Mouse (Mus musculus): Measurements from ENCODE around the gene Ndufb7. TPM values are rescaled to one million over a fixed set of nuclear protein-coding genes. Genes with fewer than 3 reads are reported as not detected.
A peak's percentile ranks its signal among the peaks of the same experiment; 100 is the strongest.

Ndufb7 gene
- polyA plus RNA-seq, 1 experiment from 2014 or later: 412 TPM

DNA sequence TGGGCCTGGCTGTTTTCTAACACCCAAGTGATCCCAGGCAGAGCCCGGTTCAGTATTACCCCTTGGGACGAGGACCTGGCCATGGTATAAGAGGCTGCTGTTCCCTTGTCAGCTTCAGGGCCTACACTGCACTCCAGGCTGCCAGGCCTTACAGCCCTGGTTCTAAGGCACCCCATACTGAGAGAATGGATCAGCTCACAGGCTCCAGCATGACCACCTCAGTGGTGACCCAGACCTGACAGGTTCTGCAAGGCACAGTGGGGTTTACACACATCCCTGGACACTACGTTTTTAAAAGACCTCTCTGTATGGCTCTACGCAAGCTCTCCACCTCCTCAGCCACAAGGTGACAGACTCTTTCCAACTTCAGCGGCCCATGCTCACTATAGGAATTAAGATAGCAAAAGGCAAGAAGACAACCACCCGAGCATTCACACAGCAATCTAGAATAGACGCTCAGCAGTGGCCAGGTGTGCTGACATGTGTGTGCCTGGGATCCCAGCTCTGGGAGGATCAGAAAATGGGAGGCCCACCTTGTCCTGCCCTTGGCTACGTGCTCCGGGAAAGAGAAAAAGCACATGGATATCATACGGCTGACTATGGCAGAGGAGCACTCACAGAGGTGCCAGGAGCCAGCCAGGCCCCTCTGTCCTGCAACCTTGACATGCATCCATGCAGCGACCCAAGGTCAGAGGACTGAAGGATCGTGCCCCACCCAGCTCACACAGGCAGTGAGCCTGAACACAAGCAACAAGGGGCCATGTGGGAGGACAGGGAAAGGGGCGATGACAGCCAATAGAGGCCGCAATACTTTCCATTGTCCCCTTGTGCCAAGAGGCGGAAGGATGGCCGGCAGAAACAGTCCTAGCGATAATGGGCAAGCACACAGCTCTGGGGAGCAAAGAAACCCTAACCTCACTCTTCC, 11.9 kb downstream of the Ndufb7 start:
- WGBS: 76% methylated on average over 17 of the region's 17 CpGs
- Histone ChIP-seq H3K4me1 (peaks cover 52% of the 10 kb centered on the region), H3K27me3 (no peaks in the 10 kb centered on the region), H3K36me3 (ENCODE audit: poor library complexity, severe bottlenecking) (peaks cover 18% of the 10 kb centered on the region), H3K9ac (no peak overlapping the region; the same call in 1 of the 2 replicates), H3K4me2 (no peak overlapping the region), H3K9me3 (replicated peaks) (no peaks in the 10 kb centered on the region), H3K4me3 (no peak overlapping the region), H3K27ac (no peak overlapping the region)
- ATAC-seq: no peak

DNA sequence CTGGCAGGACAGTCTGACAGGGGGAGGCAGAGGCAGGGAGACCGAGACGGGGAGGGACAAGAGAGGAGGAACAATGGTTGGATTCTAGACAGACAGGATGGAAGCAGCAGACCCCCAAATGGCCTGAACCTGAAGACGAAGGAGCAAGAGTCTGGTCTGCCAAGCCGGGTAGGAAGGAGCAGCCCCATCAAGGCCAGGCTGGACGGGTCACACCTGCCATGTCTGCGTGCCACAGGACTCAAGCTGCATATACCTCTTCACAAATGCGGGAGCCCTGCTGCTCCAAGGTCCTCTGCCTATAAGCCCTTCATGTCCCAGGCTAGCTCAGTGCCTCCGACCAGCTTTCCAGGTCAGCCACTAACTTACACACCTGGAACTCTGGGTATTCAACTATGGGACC, 13.2 kb downstream of the Ndufb7 start:
- Histone ChIP-seq H3K4me2 (no peak overlapping the region), H3K4me3 (no peak overlapping the region), H3K9me3 (replicated peaks) (no peaks in the 10 kb centered on the region), H3K4me1 (peaks cover 52% of the 10 kb centered on the region), H3K36me3 (ENCODE audit: poor library complexity, severe bottlenecking) (peaks cover 21% of the 10 kb centered on the region), H3K9ac (peak overlapping the region; percentile 38; the same call in 1 of the 2 replicates), H3K27ac (no peak overlapping the region; the same call in 1 of the 2 replicates), H3K27me3 (no peaks in the 10 kb centered on the region)
- 90% methylated on average over 8 of the region's 8 CpGs for WGBS
- no peak for ATAC-seq

DNA sequence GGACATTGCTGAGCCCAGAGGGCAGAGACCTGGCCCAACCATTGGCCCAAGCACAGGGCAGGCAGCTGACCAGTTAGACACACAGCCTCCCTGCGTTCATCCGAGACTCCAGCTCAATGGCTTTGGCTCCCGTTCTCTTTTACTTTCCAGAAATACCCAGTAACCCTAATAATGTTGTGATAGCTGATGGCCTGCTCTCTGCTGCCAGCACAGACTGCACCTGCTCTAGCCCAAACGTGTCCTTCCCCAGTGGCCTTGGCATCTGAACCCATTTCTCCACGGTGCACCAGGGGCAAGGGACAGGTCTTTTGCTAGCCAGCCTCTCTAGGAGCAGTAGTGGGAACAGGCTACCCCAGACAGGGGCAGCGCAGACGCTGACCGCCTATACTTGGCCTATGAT, 14.4 kb downstream of the Ndufb7 start:
- no peak overlapping the region for H3K9ac ChIP-seq
- no peaks in the 10 kb centered on the region for H3K9me3 ChIP-seq (replicated peaks)
- no peaks in the 10 kb centered on the region for H3K27me3 ChIP-seq
- H3K4me1 ChIP-seq: peaks cover 45% of the 10 kb centered on the region
- no peak overlapping the region for H3K4me2 ChIP-seq
- no peak overlapping the region for H3K4me3 ChIP-seq
- H3K27ac ChIP-seq: no peak overlapping the region
- WGBS: 95% methylated on average over 8 of the region's 8 CpGs
- peaks cover 26% of the 10 kb centered on the region for H3K36me3 ChIP-seq (ENCODE audit: poor library complexity, severe bottlenecking)
- no peak for ATAC-seq

DNA sequence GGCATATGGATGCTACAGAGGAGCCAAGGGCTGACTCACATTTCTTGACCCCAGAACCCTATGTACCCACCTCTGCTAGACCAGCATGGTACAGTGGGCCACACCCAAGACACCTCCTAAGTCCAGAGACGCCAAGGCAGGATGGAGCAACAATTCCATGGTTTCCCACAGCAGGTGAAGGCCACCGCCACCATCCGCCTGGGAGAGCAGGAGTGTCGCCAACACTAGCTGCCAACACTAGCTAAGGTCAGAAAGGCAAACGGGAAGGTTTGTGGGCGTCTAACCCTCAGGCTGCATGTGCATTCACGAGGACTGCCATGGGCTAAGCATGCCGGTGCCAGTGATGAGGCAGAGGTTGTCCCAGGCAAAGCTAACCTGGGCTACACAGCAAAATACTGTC, 15.8 kb downstream of the Ndufb7 start:
- peaks cover 34% of the 10 kb centered on the region for H3K36me3 ChIP-seq (ENCODE audit: poor library complexity, severe bottlenecking)
- no peak overlapping the region for H3K9ac ChIP-seq
- H3K9me3 ChIP-seq (replicated peaks): no peaks in the 10 kb centered on the region
- H3K4me1 ChIP-seq: peaks cover 38% of the 10 kb centered on the region
- H3K27ac ChIP-seq: no peak overlapping the region
- H3K4me3 ChIP-seq: no peak overlapping the region
- no peak overlapping the region for H3K4me2 ChIP-seq
- no peaks in the 10 kb centered on the region for H3K27me3 ChIP-seq
- no peak for ATAC-seq
- 90% methylated on average over 8 of the region's 8 CpGs for WGBS

DNA sequence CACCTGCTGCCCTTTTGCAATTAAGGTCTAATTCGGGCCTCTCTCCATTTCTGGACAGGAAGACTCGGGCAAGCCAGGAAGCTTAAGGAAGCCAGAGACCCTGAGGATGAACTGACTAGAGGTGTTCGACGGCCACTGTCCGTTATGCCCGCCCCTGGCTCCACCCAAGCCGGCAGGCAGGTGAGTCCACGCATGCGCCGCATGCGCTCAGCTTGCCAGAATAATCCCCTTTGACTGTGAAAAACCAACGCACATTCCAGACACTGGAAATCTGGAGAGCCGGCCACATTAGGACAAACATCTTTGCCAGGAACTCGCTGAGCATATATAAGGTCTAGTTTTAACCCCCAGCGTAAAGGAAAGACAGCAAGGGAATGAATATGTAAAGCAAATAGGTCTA, 16.8 kb downstream of the Ndufb7 start:
- H3K27ac ChIP-seq: no peak overlapping the region
- H3K27me3 ChIP-seq: no peaks in the 10 kb centered on the region
- no peak overlapping the region for H3K9ac ChIP-seq
- peaks cover 40% of the 10 kb centered on the region for H3K4me1 ChIP-seq
- peaks cover 40% of the 10 kb centered on the region for H3K36me3 ChIP-seq (ENCODE audit: poor library complexity, severe bottlenecking)
- no peak for ATAC-seq
- H3K4me2 ChIP-seq: no peak overlapping the region
- no peak overlapping the region for H3K4me3 ChIP-seq
- 88% methylated on average over 15 of the region's 15 CpGs for WGBS
- no peaks in the 10 kb centered on the region for H3K9me3 ChIP-seq (replicated peaks)

DNA sequence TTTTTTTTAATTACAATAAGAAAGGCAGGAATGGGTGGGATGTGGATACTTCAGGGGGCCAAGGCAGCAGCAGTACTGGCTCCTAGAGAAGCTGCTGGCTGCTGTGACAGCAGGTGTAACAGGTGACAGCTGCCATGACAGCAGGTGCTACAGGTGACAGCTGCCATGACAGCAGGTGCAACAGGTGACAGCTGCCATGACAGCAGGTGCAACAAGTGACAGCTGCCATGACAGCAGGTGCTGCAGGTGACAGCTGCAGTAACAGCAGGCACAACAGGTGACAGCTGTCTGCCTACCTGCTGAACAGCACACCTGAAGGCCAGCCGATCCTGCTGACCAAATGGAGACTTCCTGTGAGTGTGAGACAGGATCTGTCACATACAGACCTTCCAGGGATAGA, 18.3 kb downstream of the Ndufb7 start:
- H3K4me3 ChIP-seq: no peak overlapping the region
- no peak overlapping the region for H3K4me2 ChIP-seq
- no peak for ATAC-seq
- H3K36me3 ChIP-seq (ENCODE audit: poor library complexity, severe bottlenecking): peaks cover 42% of the 10 kb centered on the region
- WGBS: 94% methylated on average over 1 of the region's 1 CpGs
- no peak overlapping the region for H3K27ac ChIP-seq
- no peak overlapping the region for H3K9ac ChIP-seq
- peaks cover 30% of the 10 kb centered on the region for H3K4me1 ChIP-seq
- no peaks in the 10 kb centered on the region for H3K9me3 ChIP-seq (replicated peaks)
- no peaks in the 10 kb centered on the region for H3K27me3 ChIP-seq

DNA sequence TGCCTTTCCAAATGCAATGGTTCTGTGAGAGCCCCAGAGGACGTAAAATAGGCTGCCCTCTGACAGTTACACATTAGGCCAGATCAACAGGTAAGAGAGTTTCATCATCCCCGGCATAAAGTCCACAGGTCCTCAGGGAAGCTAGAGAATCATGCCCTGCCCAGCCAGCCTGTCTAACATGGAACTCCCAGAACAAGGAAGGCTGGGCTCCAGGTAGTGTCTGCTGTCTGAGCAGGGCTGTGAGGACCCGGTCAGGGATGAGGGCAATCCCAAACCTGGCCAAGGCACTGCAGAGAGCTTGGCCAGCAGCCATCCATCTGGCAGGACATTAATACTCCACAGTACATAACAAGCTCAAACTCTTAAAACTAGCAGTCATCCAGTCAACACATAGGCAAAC, 18.9 kb downstream of the Ndufb7 start:
- H3K4me1 ChIP-seq: peaks cover 33% of the 10 kb centered on the region
- WGBS: 80% methylated on average over 3 of the region's 3 CpGs
- H3K4me3 ChIP-seq: no peak overlapping the region
- ATAC-seq: no peak
- no peak overlapping the region for H3K4me2 ChIP-seq
- H3K27me3 ChIP-seq: no peaks in the 10 kb centered on the region
- no peak overlapping the region for H3K9ac ChIP-seq
- H3K9me3 ChIP-seq (replicated peaks): no peaks in the 10 kb centered on the region
- peaks cover 42% of the 10 kb centered on the region for H3K36me3 ChIP-seq (ENCODE audit: poor library complexity, severe bottlenecking)
- no peak overlapping the region for H3K27ac ChIP-seq

DNA sequence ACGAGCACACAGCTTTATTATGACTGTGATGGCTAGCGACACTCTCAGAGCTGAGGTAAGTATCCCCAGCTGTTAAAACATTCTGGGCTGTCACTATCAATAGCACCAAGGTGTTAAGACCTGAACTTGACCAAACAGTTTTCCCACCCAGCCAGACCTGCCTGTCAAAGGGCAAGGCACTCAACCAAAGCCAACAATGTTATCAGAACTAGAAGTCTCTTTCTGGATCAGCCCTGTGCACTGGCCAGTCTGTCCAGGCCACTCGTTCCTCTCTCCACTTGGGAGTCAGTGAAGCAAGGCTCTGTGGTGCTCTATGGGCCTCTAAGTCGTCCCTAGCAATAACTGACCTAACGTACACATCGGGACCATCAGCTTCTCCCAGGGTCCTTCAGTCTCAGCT, 21.2 kb downstream of the Ndufb7 start:
- no peak overlapping the region for H3K27ac ChIP-seq
- no peak for ATAC-seq
- H3K9ac ChIP-seq: no peak overlapping the region
- no peak overlapping the region for H3K4me3 ChIP-seq
- no peak overlapping the region for H3K4me2 ChIP-seq
- no peaks in the 10 kb centered on the region for H3K27me3 ChIP-seq
- no peaks in the 10 kb centered on the region for H3K9me3 ChIP-seq (replicated peaks)
- WGBS: 94% methylated on average over 6 of the region's 6 CpGs
- H3K4me1 ChIP-seq: peaks cover 47% of the 10 kb centered on the region
- peaks cover 49% of the 10 kb centered on the region for H3K36me3 ChIP-seq (ENCODE audit: poor library complexity, severe bottlenecking)

DNA sequence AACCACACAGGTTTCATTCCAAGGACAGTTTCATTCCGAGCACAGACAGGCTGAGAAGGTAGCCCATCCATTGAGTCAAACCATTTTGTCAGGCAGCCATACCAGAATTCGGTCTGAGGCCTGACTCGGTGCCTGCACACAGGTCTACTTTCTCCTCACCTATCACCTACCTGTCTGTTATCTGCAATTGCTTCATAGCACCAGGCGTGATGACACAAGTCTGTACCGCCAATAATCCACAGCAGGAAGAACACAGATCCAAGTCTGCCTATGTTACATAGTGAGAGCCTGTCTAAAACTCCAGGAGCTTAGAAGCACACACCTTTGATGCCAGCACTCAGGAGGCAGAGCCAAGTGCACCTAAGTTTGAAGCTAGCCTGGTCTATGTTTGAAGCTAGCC, 22.4 kb downstream of the Ndufb7 start:
- Histone ChIP-seq H3K4me2 (no peak overlapping the region), H3K36me3 (ENCODE audit: poor library complexity, severe bottlenecking) (peaks cover 44% of the 10 kb centered on the region), H3K27ac (no peak overlapping the region), H3K9me3 (replicated peaks) (no peaks in the 10 kb centered on the region), H3K9ac (no peak overlapping the region), H3K27me3 (no peaks in the 10 kb centered on the region), H3K4me1 (peaks cover 56% of the 10 kb centered on the region), H3K4me3 (no peak overlapping the region)
- 95% methylated on average over 5 of the region's 5 CpGs for WGBS
- ATAC-seq: no peak

DNA sequence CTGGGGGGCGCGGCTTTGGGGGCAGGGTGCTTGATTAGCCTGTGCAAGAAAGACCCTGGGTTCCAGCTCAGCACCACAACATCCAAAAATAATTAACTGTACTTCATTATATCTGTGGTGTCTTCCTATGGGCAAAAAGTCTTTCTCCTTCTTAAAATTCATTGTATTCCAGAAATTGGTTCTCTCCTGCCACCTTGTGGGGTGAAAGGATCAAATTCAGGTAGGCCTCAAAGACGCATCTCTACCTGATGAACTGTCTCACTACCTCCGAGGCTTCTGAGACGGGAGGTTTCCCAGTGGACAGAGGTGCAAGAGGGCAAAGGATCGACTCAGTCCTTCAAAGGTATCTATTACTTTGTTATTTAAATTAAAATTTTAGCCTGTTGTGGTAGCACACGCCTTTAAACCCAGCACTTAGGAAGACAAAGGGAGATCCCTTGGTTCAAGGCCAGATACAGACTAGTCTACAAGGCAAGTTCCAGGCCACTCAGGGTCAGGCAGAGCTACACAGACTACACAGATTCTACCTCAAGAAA, 24.1 kb downstream of the Ndufb7 start:
- Histone ChIP-seq H3K9me3 (replicated peaks) (no peaks in the 10 kb centered on the region), H3K36me3 (ENCODE audit: poor library complexity, severe bottlenecking) (peaks cover 30% of the 10 kb centered on the region), H3K4me2 (peak overlapping the region; percentile 14; the same call in 1 of the 2 replicates), H3K27ac (no peak overlapping the region), H3K9ac (no peak overlapping the region; the same call in 1 of the 2 replicates), H3K4me1 (peaks cover 56% of the 10 kb centered on the region), H3K27me3 (no peaks in the 10 kb centered on the region), H3K4me3 (no peak overlapping the region)
- no peak for ATAC-seq
- 84% methylated on average over 7 of the region's 7 CpGs for WGBS

DNA sequence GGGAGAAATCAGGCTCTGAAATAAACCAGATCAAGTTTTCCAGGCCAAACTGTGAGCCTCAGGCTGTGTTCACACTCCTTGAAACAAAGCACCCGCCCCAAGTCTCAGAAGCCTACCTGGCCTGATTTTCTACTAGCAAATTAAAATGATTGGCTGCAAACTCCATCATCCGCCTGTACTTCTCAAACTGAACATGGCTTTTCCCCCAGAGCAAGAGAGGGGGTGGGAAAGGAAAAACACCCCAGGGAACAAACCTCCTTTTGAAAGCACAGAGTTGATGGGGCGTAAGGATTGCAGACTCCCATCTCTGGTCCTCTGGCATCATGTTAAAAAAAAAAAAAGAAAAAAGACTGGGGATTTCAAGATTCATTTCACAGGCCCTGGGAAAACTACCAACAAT, 26.2 kb downstream of the Ndufb7 start:
- Histone ChIP-seq H3K36me3 (ENCODE audit: poor library complexity, severe bottlenecking) (peaks cover 14% of the 10 kb centered on the region; the same call in 1 of the 2 replicates), H3K4me2 (peak overlapping the region; percentile 91), H3K4me1 (peaks cover 46% of the 10 kb centered on the region), H3K9me3 (replicated peaks) (no peaks in the 10 kb centered on the region), H3K27me3 (no peaks in the 10 kb centered on the region), H3K27ac (no peak overlapping the region), H3K9ac (peak overlapping the region; percentile 95), H3K4me3 (peak overlapping the region; percentile 92)
- no peak for ATAC-seq
- WGBS: 55% methylated on average over 3 of the region's 3 CpGs

DNA sequence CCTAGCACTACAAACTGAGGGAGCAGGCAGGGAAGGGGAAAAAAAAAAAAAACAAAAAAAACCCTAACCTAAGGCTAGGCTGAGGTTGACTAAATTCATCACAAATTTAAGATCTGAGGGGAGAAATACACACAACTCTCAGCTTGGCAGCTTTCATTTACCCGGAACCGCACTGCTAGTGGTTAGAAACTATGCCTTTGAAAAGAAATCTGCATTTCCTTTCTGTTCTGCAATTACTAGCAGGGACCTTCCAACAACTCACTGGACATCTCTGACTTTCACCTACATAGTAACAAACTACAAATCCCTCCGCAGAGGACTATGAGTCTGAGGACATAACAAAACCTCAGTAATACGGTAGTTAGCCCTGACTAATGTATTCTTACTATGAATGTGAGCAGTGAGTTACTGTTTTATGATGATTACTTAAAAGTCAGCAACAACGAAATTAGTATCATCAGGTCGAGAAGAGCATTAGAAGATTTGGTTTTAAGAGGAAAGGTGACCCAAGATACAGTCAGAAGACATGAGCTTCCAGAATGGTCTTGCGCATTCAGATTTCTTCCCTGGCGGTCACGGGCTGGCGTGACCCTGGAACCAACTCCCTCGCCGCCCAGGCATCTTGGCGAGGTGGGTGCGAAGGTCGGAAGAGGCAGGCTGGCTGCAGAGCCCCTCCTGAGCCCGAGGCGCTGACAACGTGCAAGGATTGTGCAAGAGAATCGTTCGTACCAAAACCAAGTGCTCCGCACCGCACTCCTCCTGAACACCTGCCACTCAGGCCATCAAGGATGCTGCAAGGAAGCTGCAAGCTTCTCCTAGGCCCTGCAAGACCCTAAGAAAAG, 27.1 kb downstream of the Ndufb7 start:
- no peak for ATAC-seq

More for the DNA sequence above, 27.1 kb downstream of the Ndufb7 start:
- peak overlapping the region; percentile 95 for H3K9ac ChIP-seq
- H3K9me3 ChIP-seq (replicated peaks): no peaks in the 10 kb centered on the region
- peak overlapping the region; percentile 92 for H3K4me3 ChIP-seq
- peaks cover 7% of the 10 kb centered on the region; the same call in 1 of the 2 replicates for H3K36me3 ChIP-seq (ENCODE audit: poor library complexity, severe bottlenecking)
- no peaks in the 10 kb centered on the region for H3K27me3 ChIP-seq
- WGBS: 3% methylated on average over 22 of the region's 22 CpGs
- H3K4me1 ChIP-seq: peaks cover 38% of the 10 kb centered on the region
- H3K4me2 ChIP-seq: peak overlapping the region; percentile 91
- H3K27ac ChIP-seq: peak overlapping the region; percentile 91
